Mouse (Mus musculus) hindbrain, embryonic 15.5 days (tissue): Measurements from ENCODE around the gene Rufy4. TPM values are rescaled to one million over a fixed set of nuclear protein-coding genes. Genes with fewer than 3 reads are reported as not detected.

Experiments
- ATAC-seq: fragments of 200-750 bp; cut with Nextera tagmentation; 2 replicates; pipeline ENCODE4 v1.8.0; 2017; ENCODE audit warnings: low read depth, moderate number of reproducible peaks, moderate TSS enrichment; ENCODE audit not compliant: low FRiP score
- H3K27ac ChIP-seq: fragments of 300-500 bp; sonication (generic); replicated peaks from 2 replicates; pipeline ENCODE4 v1.5.1; 2015; ENCODE audit warnings: mild to moderate bottlenecking, inconsistent platforms
- H3K27me3 ChIP-seq: fragments of 300-500 bp; sonication (generic); 2 replicates; pipeline ENCODE4 v1.6.1; 2015; ENCODE audit warnings: control low read depth, inconsistent platforms
- H3K36me3 ChIP-seq: fragments of 300-500 bp; sonication (generic); 2 replicates; pipeline ENCODE4 v1.6.1; 2015; ENCODE audit warnings: control low read depth, inconsistent platforms
- H3K4me1 ChIP-seq: fragments of 300-500 bp; sonication (generic); replicated peaks from 2 replicates; pipeline ENCODE4 v1.6.1; 2015; ENCODE audit warnings: control low read depth, inconsistent platforms
- H3K4me2 ChIP-seq: fragments of 300-500 bp; sonication (generic); 2 replicates; pipeline ENCODE4 v1.6.1; 2015; ENCODE audit warnings: moderate library complexity, mild to moderate bottlenecking, inconsistent platforms
- H3K4me3 ChIP-seq: fragments of 300-500 bp; sonication (generic); 2 replicates; pipeline ENCODE4 v1.5.1; 2015; ENCODE audit warnings: mild to moderate bottlenecking, inconsistent platforms
- H3K9ac ChIP-seq: fragments of 300-500 bp; sonication (generic); 2 replicates; pipeline ENCODE4 v1.6.1; 2015; ENCODE audit warnings: inconsistent platforms
- H3K9me3 ChIP-seq: fragments of 300-500 bp; sonication (generic); 2 replicates; pipeline ENCODE4 v1.6.1; 2016; ENCODE audit warnings: control low read depth, inconsistent platforms
- WGBS: fragments of 180-500 bp; shearing (Covaris S2); methylation state at CpG from one replicate; pipeline ENCODE4 v1.1.7; 2015; 5-methylcytosine and 5-hydroxymethylcytosine counted together
- polyA plus RNA-seq: library from polyadenylated mRNA; unstranded; fragments of >200 nt; fragmentation: Nextera tagmentation; extraction: Ambion mirVana; gene quantifications from 2 replicates; pipeline ENCODE4 v1.2.1, GENCODE M21; 2015

Rufy4 gene
- polyA plus RNA-seq, 1 experiment from 2014 or later: 0.30 TPM

- Histone ChIP-seq H3K27ac (no peak overlapping the region), H3K36me3 (no peaks in the 10 kb centered on the region), H3K27me3 (no peaks in the 10 kb centered on the region), H3K4me3 (no peak overlapping the region), H3K9ac (no peak overlapping the region), H3K4me1 (peaks cover 42% of the 10 kb centered on the region), H3K9me3 (no peaks in the 10 kb centered on the region), H3K4me2 (no peak overlapping the region)
- no peak for ATAC-seq
- WGBS: 35% methylated on average over 2 of the region's 2 CpGs
Measured at GRCm38 (mm10) chr1:74109670-74110069, 15.7 kb upstream of the Rufy4 start.

- H3K4me2 ChIP-seq: 0 out of 2 replicates have a peak overlapping the region, but pooled peaks have one; percentile 9
- no peaks in the 10 kb centered on the region for H3K27me3 ChIP-seq
- H3K4me3 ChIP-seq: no peak overlapping the region
- H3K27ac ChIP-seq: peak overlapping the region; percentile 75
- no peaks in the 10 kb centered on the region for H3K9me3 ChIP-seq
- H3K9ac ChIP-seq: no peak overlapping the region
- 10% methylated on average over 8 of the region's 8 CpGs for WGBS
- no peaks in the 10 kb centered on the region for H3K36me3 ChIP-seq
- ATAC-seq: peak; percentile 89
- H3K4me1 ChIP-seq: peaks cover 32% of the 10 kb centered on the region
Measured at GRCm38 (mm10) chr1:74110932-74111695, 14.2 kb upstream of the Rufy4 start.

GRCm38 (mm10) chr1:74111696-74112030, 13.7 kb upstream of the Rufy4 start:
- H3K4me1 ChIP-seq: peaks cover 32% of the 10 kb centered on the region
- no peak for ATAC-seq
- no peaks in the 10 kb centered on the region for H3K36me3 ChIP-seq
- no peak overlapping the region for H3K9ac ChIP-seq
- WGBS: 11% methylated on average over 6 of the region's 6 CpGs
- no peaks in the 10 kb centered on the region for H3K27me3 ChIP-seq
- H3K4me3 ChIP-seq: no peak overlapping the region
- 0 out of 2 replicates have a peak overlapping the region, but pooled peaks have one; percentile 9 for H3K4me2 ChIP-seq
- H3K9me3 ChIP-seq: no peaks in the 10 kb centered on the region
- H3K27ac ChIP-seq: peak overlapping the region; percentile 75; the same call in 1 of the 2 replicates

- no peak for ATAC-seq
- Histone ChIP-seq H3K27me3 (no peaks in the 10 kb centered on the region), H3K36me3 (no peaks in the 10 kb centered on the region), H3K9me3 (no peaks in the 10 kb centered on the region), H3K27ac (no peak overlapping the region), H3K4me2 (no peak overlapping the region), H3K4me1 (peaks cover 32% of the 10 kb centered on the region), H3K4me3 (no peak overlapping the region), H3K9ac (no peak overlapping the region)
- 54% methylated on average over 3 of the region's 3 CpGs for WGBS
Measured at GRCm38 (mm10) chr1:74113071-74113470, 12.3 kb upstream of the Rufy4 start.

GRCm38 (mm10) chr1:74117876-74118275, 7.5 kb upstream of the Rufy4 start:
- 87% methylated on average over 6 of the region's 6 CpGs for WGBS
- ATAC-seq: no peak

GRCm38 (mm10) chr1:74119115-74119514, 6.2 kb upstream of the Rufy4 start:
- Histone ChIP-seq H3K9me3 (no peaks in the 10 kb centered on the region), H3K4me3 (no peak overlapping the region), H3K9ac (no peak overlapping the region), H3K36me3 (no peaks in the 10 kb centered on the region), H3K4me1 (peaks cover 15% of the 10 kb centered on the region), H3K27me3 (peaks cover 16% of the 10 kb centered on the region), H3K27ac (no peak overlapping the region), H3K4me2 (no peak overlapping the region)
- 44% methylated on average over 1 of the region's 1 CpGs for WGBS
- ATAC-seq: peak; percentile 53; the same call in 1 of the 2 replicates

More at GRCm38 (mm10) chr1:74117876-74118275, 7.5 kb upstream of the Rufy4 start:
- H3K4me3 ChIP-seq: no peak overlapping the region
- H3K36me3 ChIP-seq: no peaks in the 10 kb centered on the region
- no peak overlapping the region for H3K27ac ChIP-seq
- no peaks in the 10 kb centered on the region for H3K9me3 ChIP-seq
- peaks cover 6% of the 10 kb centered on the region for H3K27me3 ChIP-seq
- peaks cover 17% of the 10 kb centered on the region for H3K4me1 ChIP-seq
- H3K9ac ChIP-seq: no peak overlapping the region
- no peak overlapping the region for H3K4me2 ChIP-seq

- Histone ChIP-seq H3K4me3 (no peak overlapping the region), H3K27me3 (peaks cover 20% of the 10 kb centered on the region), H3K4me2 (no peak overlapping the region), H3K27ac (no peak overlapping the region), H3K9me3 (no peaks in the 10 kb centered on the region), H3K36me3 (no peaks in the 10 kb centered on the region), H3K9ac (no peak overlapping the region), H3K4me1 (peaks cover 25% of the 10 kb centered on the region)
- no peak for ATAC-seq
- WGBS: 79% methylated on average over 7 of the region's 7 CpGs
Measured at GRCm38 (mm10) chr1:74121138-74121537, 4.2 kb upstream of the Rufy4 start.

GRCm38 (mm10) chr1:74121821-74122576, 3.3 kb upstream of the Rufy4 start:
- no peak for ATAC-seq
- 39% methylated on average over 9 of the region's 9 CpGs for WGBS

GRCm38 (mm10) chr1:74123215-74123614, 2.1 kb upstream of the Rufy4 start:
- 56% methylated on average over 8 of the region's 8 CpGs for WGBS
- peak overlapping the region; percentile 86 for H3K4me2 ChIP-seq
- H3K27ac ChIP-seq: no peak overlapping the region
- no peaks in the 10 kb centered on the region for H3K36me3 ChIP-seq
- H3K9me3 ChIP-seq: no peaks in the 10 kb centered on the region
- no peak for ATAC-seq
- no peak overlapping the region for H3K4me3 ChIP-seq
- peaks cover 20% of the 10 kb centered on the region for H3K27me3 ChIP-seq
- peaks cover 25% of the 10 kb centered on the region for H3K4me1 ChIP-seq
- no peak overlapping the region for H3K9ac ChIP-seq

More at GRCm38 (mm10) chr1:74121821-74122576, 3.3 kb upstream of the Rufy4 start:
- H3K4me3 ChIP-seq: no peak overlapping the region
- H3K9me3 ChIP-seq: no peaks in the 10 kb centered on the region
- H3K9ac ChIP-seq: no peak overlapping the region
- H3K27me3 ChIP-seq: peaks cover 20% of the 10 kb centered on the region
- H3K27ac ChIP-seq: no peak overlapping the region
- H3K36me3 ChIP-seq: no peaks in the 10 kb centered on the region
- H3K4me1 ChIP-seq: peaks cover 25% of the 10 kb centered on the region
- H3K4me2 ChIP-seq: no peak overlapping the region

- Histone ChIP-seq H3K9me3 (no peaks in the 10 kb centered on the region), H3K9ac (peak within 1 kb of the TSS; percentile 44), H3K4me1 (peaks cover 25% of the 10 kb centered on the region), H3K4me3 (peak within 1 kb of the TSS; percentile 46), H3K27me3 (peaks cover 20% of the 10 kb centered on the region), H3K27ac (no peak within 1 kb of the TSS), H3K36me3 (no peaks in the 10 kb centered on the region), H3K4me2 (peak within 1 kb of the TSS; percentile 86)
- peak; percentile 55 for ATAC-seq
- WGBS: 1% methylated on average over 75 of the region's 84 CpGs
Measured at GRCm38 (mm10) chr1:74124021-74124981, 1.0 kb upstream of the Rufy4 start, which contains the start of gene Tns1. Gene Tns1 (minus strand): TSS chr1:74124449.

- no peaks in the 10 kb centered on the region for H3K27me3 ChIP-seq
- H3K27ac ChIP-seq: no peak overlapping the region
- H3K4me2 ChIP-seq: no peak overlapping the region
- no peaks in the 10 kb centered on the region for H3K36me3 ChIP-seq
- no peak overlapping the region for H3K9ac ChIP-seq
- ATAC-seq: no peak
- no peaks in the 10 kb centered on the region for H3K9me3 ChIP-seq
- H3K4me1 ChIP-seq: no peaks in the 10 kb centered on the region
- 89% methylated on average over 8 of the region's 8 CpGs for WGBS
- H3K4me3 ChIP-seq: no peak overlapping the region
Measured at GRCm38 (mm10) chr1:74130883-74131659, 5.7 kb downstream of the Rufy4 start.
